In genomic region chr15:82707221-82707620, GRCm38 (mm10) we compare ENCODE assay signal across 36 mouse cellular contexts. TPM values are rescaled to one million over a fixed set of nuclear protein-coding genes. Genes with fewer than 3 reads are reported as not detected.
"Had no signal": no experiment of that assay in that cellular context is flagged by ENCODE, and none has a peak within 500 bp of the region (broad histone marks: within the 10 kb centered on the region; RNA-seq: fewer than 3 reads in every experiment).

No protein-coding gene starts in this region.

- H3K4me3 ChIP-seq: gastrocnemius, adult 2 months; heart, adult 2 months; heart, embryonic 13.5 days; heart, embryonic 15.5 days; hindbrain, embryonic 10.5 days; hindbrain, embryonic 12.5 days; intestine, embryonic 15.5 days; layer of hippocampus, adult 2 months; left cerebral cortex, adult 2 months; limb, embryonic 13.5 days; limb, embryonic 15.5 days had no signal

- DNase-seq: gastrocnemius, adult 2 months; gastrocnemius, postnatal 10 days; gastrocnemius, postnatal 25 days; heart, adult 2 months; heart, postnatal 14 days; heart, postnatal 36 days; kidney, adult 18-20 months; kidney, adult 8-10 months; kidney, postnatal 10 days; kidney, postnatal 25 days; kidney, postnatal 4 days; left cerebral cortex, postnatal 4 days had no signal

- H3K27me3 ChIP-seq: heart, embryonic 13.5 days; heart, embryonic 15.5 days; hindbrain, embryonic 12.5 days; intestine, embryonic 15.5 days; limb, embryonic 13.5 days; limb, embryonic 15.5 days had no signal

- H3K4me1 ChIP-seq: heart, embryonic 13.5 days; heart, embryonic 15.5 days; hindbrain, embryonic 10.5 days; hindbrain, embryonic 12.5 days; intestine, embryonic 15.5 days; limb, embryonic 13.5 days; limb, embryonic 15.5 days had no signal

- H3K9me3 ChIP-seq: heart, embryonic 13.5 days; heart, embryonic 15.5 days; hindbrain, embryonic 10.5 days; hindbrain, embryonic 12.5 days; intestine, embryonic 15.5 days; limb, embryonic 13.5 days; limb, embryonic 15.5 days had no signal

- H3K9ac ChIP-seq: heart, embryonic 13.5 days; heart, embryonic 15.5 days; hindbrain, embryonic 12.5 days; hindbrain, embryonic 14.5 days; intestine, embryonic 15.5 days; limb, embryonic 13.5 days; limb, embryonic 15.5 days; liver, embryonic 14.5 days had no signal

- H3K27ac ChIP-seq: gastrocnemius, adult 2 months; heart, adult 2 months; heart, embryonic 13.5 days; heart, embryonic 15.5 days; hindbrain, embryonic 10.5 days; hindbrain, embryonic 12.5 days; hindbrain, embryonic 14.5 days; intestine, embryonic 15.5 days; layer of hippocampus, adult 2 months; left cerebral cortex, adult 2 months; limb, embryonic 13.5 days; limb, embryonic 15.5 days; liver, embryonic 14.5 days had no signal

- ATAC-seq: hindbrain, embryonic 16.5 days; inflammation-experienced regulatory T-cells, adult 6 months; intestine, embryonic 15.5 days; intestine, postnatal 0 days had no signal

- H3K36me3 ChIP-seq: heart, embryonic 13.5 days; heart, embryonic 15.5 days; hindbrain, embryonic 10.5 days; hindbrain, embryonic 12.5 days; intestine, embryonic 15.5 days; limb, embryonic 13.5 days; limb, embryonic 15.5 days had no signal

- H3K4me2 ChIP-seq: heart, embryonic 13.5 days; heart, embryonic 15.5 days; hindbrain, embryonic 12.5 days; hindbrain, embryonic 14.5 days; intestine, embryonic 15.5 days; limb, embryonic 13.5 days; limb, embryonic 15.5 days had no signal

RNA-seq across cellular contexts. Expression of gene Cyp2d40, which starts 56.8 kb away (rescaled TPM):
- total RNA-seq: gastrocnemius, adult 2 months; gastrocnemius, postnatal 10 days; gastrocnemius, postnatal 25 days; gastrocnemius, postnatal 4 days; granulocyte monocyte progenitor cell, adult 5-6 weeks; heart, adult 2 months; heart, postnatal 14 days; heart, postnatal 36 days; layer of hippocampus, adult 2 months; layer of hippocampus, postnatal 10 days; layer of hippocampus, postnatal 25 days; left cerebral cortex, adult 2 months; left cerebral cortex, postnatal 14 days; left cerebral cortex, postnatal 4 days had no signal
- polyA plus RNA-seq: frontal cortex, adult 2 months; heart, adult 2 months; heart, embryonic 13.5 days; heart, embryonic 15.5 days; heart, postnatal 0 days; hindbrain, embryonic 10.5 days; hindbrain, embryonic 12.5 days; hindbrain, embryonic 14.5 days; hindbrain, embryonic 16.5 days; inflammation-experienced regulatory T-cells, adult 6 months; intestine, embryonic 15.5 days; intestine, postnatal 0 days; kidney, embryonic 14.5 days; kidney, embryonic 16.5 days; limb, embryonic 11.5 days; limb, embryonic 13.5 days; limb, embryonic 15.5 days had no signal
